Mouse (Mus musculus) kidney, adult 2 months (tissue): ENCODE measurements around the gene Syne3.
A peak's percentile ranks its signal among the peaks of the same experiment; 100 is the strongest.

Source experiments
- CTCF ChIP-seq: fragments of 200-500 bp; conservative IDR thresholded peaks from 2 replicates; pipeline ENCODE4 v1.5.1; 2011; ENCODE audit warnings: low read depth, mild to moderate bottlenecking, control low read depth, low read length, moderate library complexity, mixed read lengths; ENCODE audit not compliant: insufficient read depth, insufficient read length
- POLR2A ChIP-seq: fragments of 200-500 bp; IDR thresholded peaks from one replicate; pipeline ENCODE4 v1.6.1; 2011; ENCODE audit warnings: low read depth, low read length, control low read depth

- no peak for TF ChIP-seq CTCF
- peak; percentile 55 for TF ChIP-seq POLR2A
Observed at GRCm38 (mm10) chr12:105032147-105032831, 22.7 kb upstream of the Syne3 start, which contains the start of gene Glrx5.
